ENCODE assay signal across 8 mouse cellular contexts in genomic region chr8:77516845-77517244, GRCm38 (mm10). TPM values are rescaled to one million over a fixed set of nuclear protein-coding genes. Genes with fewer than 3 reads are reported as not detected.
DNase-seq lines count a peak whose midpoint lies in the region; ATAC-seq and TF ChIP-seq lines count a peak whose summit lies in the region.

No protein-coding gene starts in this region.

- peak overlapping the region; percentile 84 for H3K4me2 ChIP-seq in lung, postnatal 0 days (replicated peaks; ENCODE audit: low read depth, low read length)
- H3K4me2 ChIP-seq in heart, embryonic 16.5 days (ENCODE audit: low read depth, low read length): peak overlapping the region; percentile 77
- H3K4me2 ChIP-seq in limb, embryonic 11.5 days (ENCODE audit: low read depth, severe bottlenecking): peak overlapping the region; percentile 65
- H3K4me2 ChIP-seq in neural tube, embryonic 14.5 days (ENCODE audit: low read depth, low read length): peak overlapping the region; percentile 89

- no peak for DNase-seq in lung, postnatal 0 days (ENCODE audit: low spot score)
- DNase-seq in lung, postnatal 25 days (ENCODE audit: low spot score): no peak
- peak; percentile 48 for DNase-seq in limb, embryonic 11.5 days (ENCODE audit: low spot score)
- DNase-seq in layer of hippocampus, postnatal 10 days (ENCODE audit: low spot score in 2 of 2): no peak

- H3K4me1 ChIP-seq in lung, postnatal 0 days (ENCODE audit: insufficient read depth, low read depth, low read length): no peaks in the 10 kb centered on the region
- peaks cover 3% of the 10 kb centered on the region; the same call in 1 of the 2 replicates for H3K4me1 ChIP-seq in brown adipose tissue, adult 24 weeks (ENCODE audit: control insufficient read depth, insufficient read depth, insufficient read length, low read length)
- peaks cover 30% of the 10 kb centered on the region for H3K4me1 ChIP-seq in heart, embryonic 16.5 days (ENCODE audit: control insufficient read depth, insufficient read depth, low read length)
- peaks cover 28% of the 10 kb centered on the region for H3K4me1 ChIP-seq in limb, embryonic 11.5 days (ENCODE audit: control insufficient read depth, insufficient read depth, low read length)
- H3K4me1 ChIP-seq in neural tube, embryonic 14.5 days (ENCODE audit: control insufficient read depth, insufficient read depth, low read length): no peaks in the 10 kb centered on the region; the same call in 1 of the 2 replicates

- H3K4me3 ChIP-seq in lung, postnatal 0 days (ENCODE audit: low read depth, low read length): peak overlapping the region; percentile 74
- H3K4me3 ChIP-seq in brown adipose tissue, adult 24 weeks (ENCODE audit: insufficient read depth, low read depth, low read length): peak overlapping the region; percentile 71
- H3K4me3 ChIP-seq in heart, embryonic 16.5 days (ENCODE audit: low read length): peak overlapping the region; percentile 72
- H3K4me3 ChIP-seq in limb, embryonic 11.5 days (ENCODE audit: low read depth, low read length): peak overlapping the region; percentile 56
- H3K4me3 ChIP-seq in neural tube, embryonic 14.5 days (ENCODE audit: low read depth, low read length): peak overlapping the region; percentile 64

- H3K27me3 ChIP-seq in lung, postnatal 0 days (replicated peaks; ENCODE audit: insufficient read depth, low read length): no peaks in the 10 kb centered on the region
- no peaks in the 10 kb centered on the region for H3K27me3 ChIP-seq in heart, embryonic 16.5 days (ENCODE audit: control insufficient read depth, insufficient read depth, low read length)
- H3K27me3 ChIP-seq in limb, embryonic 11.5 days (ENCODE audit: control insufficient read depth, insufficient read depth, low read length): no peaks in the 10 kb centered on the region
- H3K27me3 ChIP-seq in neural tube, embryonic 14.5 days (ENCODE audit: control insufficient read depth, insufficient read depth, low read length): no peaks in the 10 kb centered on the region

- H3K27ac ChIP-seq in lung, postnatal 0 days (ENCODE audit: low read length): peak overlapping the region; percentile 85; the same call in 1 of the 2 replicates
- H3K27ac ChIP-seq in brown adipose tissue, adult 24 weeks (replicated peaks; ENCODE audit: low read depth, low read length): no peak overlapping the region
- peak overlapping the region; percentile 84 for H3K27ac ChIP-seq in heart, embryonic 16.5 days (ENCODE audit: low read length)
- H3K27ac ChIP-seq in limb, embryonic 11.5 days (replicated peaks; ENCODE audit: low read depth, low read length): no peak overlapping the region
- no peak overlapping the region for H3K27ac ChIP-seq in neural tube, embryonic 14.5 days (ENCODE audit: low read depth, low read length)

- H3K9me3 ChIP-seq in lung, postnatal 0 days (ENCODE audit: low read length): no peaks in the 10 kb centered on the region
- no peaks in the 10 kb centered on the region for H3K9me3 ChIP-seq in heart, embryonic 16.5 days (replicated peaks; ENCODE audit: control insufficient read depth, low read length)
- no peaks in the 10 kb centered on the region for H3K9me3 ChIP-seq in limb, embryonic 11.5 days (ENCODE audit: control insufficient read depth, low read length)
- no peaks in the 10 kb centered on the region for H3K9me3 ChIP-seq in neural tube, embryonic 14.5 days (ENCODE audit: control insufficient read depth, low read length)

- ATAC-seq in lung, postnatal 0 days: no peak
- no peak for ATAC-seq in heart, embryonic 16.5 days (replicated peaks; ENCODE audit: extremely low read depth, insufficient read depth, low FRiP score)
- ATAC-seq in limb, embryonic 11.5 days (ENCODE audit: insufficient number of reproducible peaks, low FRiP score, low TSS enrichment, low read depth): no peak
- no peak for ATAC-seq in neural tube, embryonic 14.5 days (ENCODE audit: low read depth)
- no peak for ATAC-seq in granulocyte monocyte progenitor cell, adult 5-6 weeks (replicated peaks; ENCODE audit: poor library complexity, severe bottlenecking)

- H3K36me3 ChIP-seq in lung, postnatal 0 days (ENCODE audit: insufficient read depth, low read length): no peaks in the 10 kb centered on the region
- no peaks in the 10 kb centered on the region for H3K36me3 ChIP-seq in heart, embryonic 16.5 days (ENCODE audit: control insufficient read depth, insufficient read depth)
- H3K36me3 ChIP-seq in limb, embryonic 11.5 days (ENCODE audit: control insufficient read depth, insufficient read depth, low read length): no peaks in the 10 kb centered on the region
- H3K36me3 ChIP-seq in neural tube, embryonic 14.5 days (ENCODE audit: control insufficient read depth, insufficient read depth, low read length): no peaks in the 10 kb centered on the region

- 5% methylated on average over 10 of the region's 10 CpGs for WGBS in lung, postnatal 0 days
- 4% methylated on average over 10 of the region's 10 CpGs for WGBS in heart, embryonic 16.5 days
- 2% methylated on average over 10 of the region's 10 CpGs for whole genome bisulfite sequencing in limb, embryonic 11.5 days
- 4% methylated on average over 10 of the region's 10 CpGs for whole genome bisulfite sequencing in neural tube, embryonic 14.5 days

- H3K9ac ChIP-seq in lung, postnatal 0 days (replicated peaks; ENCODE audit: low read depth): peak overlapping the region; percentile 60
- peak overlapping the region; percentile 87 for H3K9ac ChIP-seq in heart, embryonic 16.5 days (ENCODE audit: low read length)
- peak overlapping the region; percentile 74 for H3K9ac ChIP-seq in limb, embryonic 11.5 days (ENCODE audit: low read length)
- H3K9ac ChIP-seq in neural tube, embryonic 14.5 days (replicated peaks; ENCODE audit: low read depth, low read length): peak overlapping the region; percentile 65

- no peak for TF ChIP-seq EP300 in lung, postnatal 0 days (IDR thresholded peaks at IDR 0.05)

- no peak for TF ChIP-seq CTCF in lung, postnatal 0 days (IDR thresholded peaks at IDR 0.05)

RNA-seq across cellular contexts. Expression of gene Arhgap10, which starts 0.9 kb away (rescaled TPM):
- 14.9 and 15.9 TPM in 2 replicates for polyA plus RNA-seq in lung, postnatal 0 days (2015; fragmentation: Nextera tagmentation; extraction: Ambion mirVana)
- polyA plus RNA-seq in brown adipose tissue, adult 24 weeks (2012; ENCODE audit: insufficient read depth, insufficient read length, missing spikeins): 9.1 and 12.1 TPM in 2 replicates
- polyA plus RNA-seq in heart, embryonic 16.5 days (2015; fragmentation: Nextera tagmentation; extraction: Ambion mirVana): 29.7 and 33.9 TPM in 2 replicates
- 35.9 and 37.4 TPM in 2 replicates for polyA plus RNA-seq in limb, embryonic 11.5 days (2014; fragmentation: Nextera tagmentation; extraction: Ambion mirVana)
- 3.8 and 6.0 TPM in 2 replicates for polyA plus RNA-seq in neural tube, embryonic 14.5 days (2014; fragmentation: Nextera tagmentation; extraction: Ambion mirVana)
- 1 to 10 TPM; 8.0 to 8.8 TPM for total RNA-seq in layer of hippocampus, postnatal 10 days (2021)
- total RNA-seq in granulocyte monocyte progenitor cell, adult 5-6 weeks (2014; fragmentation: Nextera tagmentation): 3.5 and 6.4 TPM in 2 replicates
- 12.2 and 21.8 TPM in 2 replicates for total RNA-seq in granulocyte monocyte progenitor cell, adult 5-6 weeks (2017)

RNA-seq across cellular contexts. Expression of gene Prmt9, which starts 32.4 kb away (rescaled TPM):
- 10.8 and 11.6 TPM in 2 replicates for polyA plus RNA-seq in lung, postnatal 0 days (2015; fragmentation: Nextera tagmentation; extraction: Ambion mirVana)
- polyA plus RNA-seq in brown adipose tissue, adult 24 weeks (2012; ENCODE audit: insufficient read depth, insufficient read length, missing spikeins): 6.5 and 11.3 TPM in 2 replicates
- 15.3 and 15.7 TPM in 2 replicates for polyA plus RNA-seq in heart, embryonic 16.5 days (2015; fragmentation: Nextera tagmentation; extraction: Ambion mirVana)
- 22.2 and 25.1 TPM in 2 replicates for polyA plus RNA-seq in limb, embryonic 11.5 days (2014; fragmentation: Nextera tagmentation; extraction: Ambion mirVana)
- 32.6 and 32.9 TPM in 2 replicates for polyA plus RNA-seq in neural tube, embryonic 14.5 days (2014; fragmentation: Nextera tagmentation; extraction: Ambion mirVana)
- 10 to 100 TPM; 28.8 to 29.7 TPM for total RNA-seq in layer of hippocampus, postnatal 10 days (2021)
- 14.7 and 22.3 TPM in 2 replicates for total RNA-seq in granulocyte monocyte progenitor cell, adult 5-6 weeks (2014; fragmentation: Nextera tagmentation)
- total RNA-seq in granulocyte monocyte progenitor cell, adult 5-6 weeks (2017): 23.1 TPM in 2 replicates

Comparison
In these comparisons a context has a peak if more than half of its experiments do, and no peak if none do; other contexts are left out.
1. H3K27ac ChIP-seq: peak in lung, postnatal 0 days (single experiment) and heart, embryonic 16.5 days (single experiment); none in brown adipose tissue, adult 24 weeks (single experiment), limb, embryonic 11.5 days (single experiment) and neural tube, embryonic 14.5 days (single experiment).
2. Peak in every context shown above with its lines, with median percentiles within 50 percentile points of each other: H3K4me2 ChIP-seq, H3K4me3 ChIP-seq and H3K9ac ChIP-seq.